Mouse (Mus musculus): ENCODE measurements around the gene Naaa. TPM values are rescaled to one million over a fixed set of nuclear protein-coding genes. Genes with fewer than 3 reads are reported as not detected.
A peak's percentile ranks its signal among the peaks of the same experiment; 100 is the strongest.

Gene Naaa
- polyA plus RNA-seq, 1 experiment from 2014 or later, result 6.1 TPM

- H3K27ac ChIP-seq (ENCODE audit: low read depth, low read length), result no peak overlapping the region
- DNase-seq (ENCODE audit: low spot score) (peak; percentile 79), ATAC-seq (ENCODE audit: insufficient read depth, low FRiP score, low TSS enrichment) (no peak)
- no peaks in the 10 kb centered on the region for H3K27me3 ChIP-seq (ENCODE audit: control insufficient read depth, insufficient read depth, low read length)
- H3K4me1 ChIP-seq (ENCODE audit: control insufficient read depth, insufficient read depth, low read length), result peaks cover 5% of the 10 kb centered on the region; the same call in 1 of the 2 replicates
- no peaks in the 10 kb centered on the region for H3K9me3 ChIP-seq (ENCODE audit: control insufficient read depth, low read length)
- no peak overlapping the region for H3K4me2 ChIP-seq (ENCODE audit: low read depth)
- H3K9ac ChIP-seq (ENCODE audit: low read length), result no peak overlapping the region
- H3K4me3 ChIP-seq (ENCODE audit: low read depth, low read length), result no peak overlapping the region
- 15% methylated on average over 13 of the region's 13 CpGs for WGBS
- H3K36me3 ChIP-seq (ENCODE audit: control insufficient read depth, insufficient read depth, low read length), result no peaks in the 10 kb centered on the region
These were observed 34.2 kb upstream of the Naaa start for GRCm38 (mm10) chr5:92312046-92312715.

- ATAC-seq (ENCODE audit: insufficient read depth, low FRiP score, low TSS enrichment) (peak; percentile 95), DNase-seq (ENCODE audit: low spot score) (peak; percentile 94)
- no peaks in the 10 kb centered on the region for H3K27me3 ChIP-seq (ENCODE audit: control insufficient read depth, insufficient read depth, low read length)
- H3K9ac ChIP-seq (ENCODE audit: low read length), result peak within 1 kb of the TSS; percentile 71
- H3K27ac ChIP-seq (ENCODE audit: low read depth, low read length), result no peak within 1 kb of the TSS
- H3K4me3 ChIP-seq (ENCODE audit: low read depth, low read length), result peak within 1 kb of the TSS; percentile 86
- H3K9me3 ChIP-seq (ENCODE audit: control insufficient read depth, low read length), result no peaks in the 10 kb centered on the region
- H3K36me3 ChIP-seq (ENCODE audit: control insufficient read depth, insufficient read depth, low read length), result 0 out of 2 replicates have a peak, but pooled peaks cover 2% of the 10 kb centered on the region
- peaks cover 5% of the 10 kb centered on the region; the same call in 1 of the 2 replicates for H3K4me1 ChIP-seq (ENCODE audit: control insufficient read depth, insufficient read depth, low read length)
- H3K4me2 ChIP-seq (ENCODE audit: low read depth), result peak within 1 kb of the TSS; percentile 74
- WGBS, result 2% methylated on average over 41 of the region's 41 CpGs
These were observed 31.9 kb upstream of the Naaa start, which contains the start of gene Sdad1 for GRCm38 (mm10) chr5:92309681-92310511. Gene Sdad1, minus strand, starts transcription at chr5:92310479.

- DNase-seq (ENCODE audit: low spot score) (no peak), ATAC-seq (ENCODE audit: insufficient read depth, low FRiP score, low TSS enrichment) (no peak)
- Histone ChIP-seq H3K9ac (ENCODE audit: low read length) (no peak overlapping the region), H3K27me3 (ENCODE audit: control insufficient read depth, insufficient read depth, low read length) (no peaks in the 10 kb centered on the region), H3K27ac (ENCODE audit: low read depth, low read length) (no peak overlapping the region), H3K9me3 (ENCODE audit: control insufficient read depth, low read length) (no peaks in the 10 kb centered on the region), H3K4me3 (ENCODE audit: low read depth, low read length) (no peak overlapping the region), H3K36me3 (ENCODE audit: control insufficient read depth, insufficient read depth, low read length) (peaks cover 22% of the 10 kb centered on the region), H3K4me2 (ENCODE audit: low read depth) (no peak overlapping the region), H3K4me1 (ENCODE audit: control insufficient read depth, insufficient read depth, low read length) (peaks cover 5% of the 10 kb centered on the region; the same call in 1 of the 2 replicates)
- WGBS, result 81% methylated on average over 3 of the region's 3 CpGs
These were observed 26.3 kb upstream of the Naaa start for GRCm38 (mm10) chr5:92304291-92304690.

- WGBS, result 93% methylated on average over 13 of the region's 13 CpGs
- no peak for ATAC-seq (ENCODE audit: insufficient read depth, low FRiP score, low TSS enrichment)
- H3K9ac ChIP-seq (ENCODE audit: low read length), result no peak overlapping the region
- H3K27ac ChIP-seq (ENCODE audit: low read depth, low read length), result no peak overlapping the region
- H3K4me3 ChIP-seq (ENCODE audit: low read depth, low read length), result no peak overlapping the region
- no peak overlapping the region for H3K4me2 ChIP-seq (ENCODE audit: low read depth)
- H3K9me3 ChIP-seq (ENCODE audit: control insufficient read depth, low read length), result no peaks in the 10 kb centered on the region
- peaks cover 22% of the 10 kb centered on the region for H3K36me3 ChIP-seq (ENCODE audit: control insufficient read depth, insufficient read depth, low read length)
- no peak for DNase-seq (ENCODE audit: low spot score)
- H3K27me3 ChIP-seq (ENCODE audit: control insufficient read depth, insufficient read depth, low read length), result no peaks in the 10 kb centered on the region
- no peaks in the 10 kb centered on the region for H3K4me1 ChIP-seq (ENCODE audit: control insufficient read depth, insufficient read depth, low read length)
These were observed 24.3 kb upstream of the Naaa start for GRCm38 (mm10) chr5:92302149-92302840.

- Histone ChIP-seq H3K4me2 (ENCODE audit: low read depth) (no peak overlapping the region), H3K9me3 (ENCODE audit: control insufficient read depth, low read length) (no peaks in the 10 kb centered on the region), H3K27ac (ENCODE audit: low read depth, low read length) (no peak overlapping the region), H3K36me3 (ENCODE audit: control insufficient read depth, insufficient read depth, low read length) (peaks cover 8% of the 10 kb centered on the region), H3K4me1 (ENCODE audit: control insufficient read depth, insufficient read depth, low read length) (no peaks in the 10 kb centered on the region), H3K4me3 (ENCODE audit: low read depth, low read length) (no peak overlapping the region), H3K9ac (ENCODE audit: low read length) (no peak overlapping the region), H3K27me3 (ENCODE audit: control insufficient read depth, insufficient read depth, low read length) (no peaks in the 10 kb centered on the region)
- 85% methylated on average over 2 of the region's 2 CpGs for WGBS
- ATAC-seq (ENCODE audit: insufficient read depth, low FRiP score, low TSS enrichment) (no peak), DNase-seq (ENCODE audit: low spot score) (no peak)
These were observed 16.6 kb upstream of the Naaa start for GRCm38 (mm10) chr5:92294525-92294924.

- H3K9ac ChIP-seq (ENCODE audit: low read length), result no peak overlapping the region
- DNase-seq (ENCODE audit: low spot score) (no peak), ATAC-seq (ENCODE audit: insufficient read depth, low FRiP score, low TSS enrichment) (no peak)
- no peaks in the 10 kb centered on the region for H3K27me3 ChIP-seq (ENCODE audit: control insufficient read depth, insufficient read depth, low read length)
- WGBS, result 92% methylated on average over 6 of the region's 6 CpGs
- H3K4me2 ChIP-seq (ENCODE audit: low read depth), result no peak overlapping the region
- peaks cover 10% of the 10 kb centered on the region for H3K36me3 ChIP-seq (ENCODE audit: control insufficient read depth, insufficient read depth, low read length)
- no peaks in the 10 kb centered on the region for H3K9me3 ChIP-seq (ENCODE audit: control insufficient read depth, low read length)
- no peak overlapping the region for H3K4me3 ChIP-seq (ENCODE audit: low read depth, low read length)
- H3K27ac ChIP-seq (ENCODE audit: low read depth, low read length), result no peak overlapping the region
- H3K4me1 ChIP-seq (ENCODE audit: control insufficient read depth, insufficient read depth, low read length), result no peaks in the 10 kb centered on the region
These were observed 13.9 kb upstream of the Naaa start for GRCm38 (mm10) chr5:92291652-92292414.

GRCm38 (mm10) chr5:92287840-92288239, 9.9 kb upstream of the Naaa start:
- Histone ChIP-seq H3K4me1 (ENCODE audit: control insufficient read depth, insufficient read depth, low read length) (no peaks in the 10 kb centered on the region), H3K9ac (ENCODE audit: low read length) (no peak overlapping the region), H3K36me3 (ENCODE audit: control insufficient read depth, insufficient read depth, low read length) (peaks cover 14% of the 10 kb centered on the region), H3K27me3 (ENCODE audit: control insufficient read depth, insufficient read depth, low read length) (no peaks in the 10 kb centered on the region), H3K27ac (ENCODE audit: low read depth, low read length) (no peak overlapping the region), H3K9me3 (ENCODE audit: control insufficient read depth, low read length) (no peaks in the 10 kb centered on the region), H3K4me3 (ENCODE audit: low read depth, low read length) (no peak overlapping the region), H3K4me2 (ENCODE audit: low read depth) (no peak overlapping the region)
- no peak for ATAC-seq (ENCODE audit: insufficient read depth, low FRiP score, low TSS enrichment)
- DNase-seq (ENCODE audit: low spot score), result no peak
- WGBS, result 94% methylated on average over 6 of the region's 6 CpGs

- ATAC-seq (ENCODE audit: insufficient read depth, low FRiP score, low TSS enrichment), result no peak
- Histone ChIP-seq H3K4me3 (ENCODE audit: low read depth, low read length) (no peak overlapping the region), H3K4me1 (ENCODE audit: control insufficient read depth, insufficient read depth, low read length) (no peaks in the 10 kb centered on the region), H3K27me3 (ENCODE audit: control insufficient read depth, insufficient read depth, low read length) (no peaks in the 10 kb centered on the region), H3K27ac (ENCODE audit: low read depth, low read length) (no peak overlapping the region), H3K4me2 (ENCODE audit: low read depth) (no peak overlapping the region), H3K9ac (ENCODE audit: low read length) (no peak overlapping the region), H3K9me3 (ENCODE audit: control insufficient read depth, low read length) (no peaks in the 10 kb centered on the region), H3K36me3 (ENCODE audit: control insufficient read depth, insufficient read depth, low read length) (peaks cover 8% of the 10 kb centered on the region)
- 73% methylated on average over 3 of the region's 3 CpGs for WGBS
- no peak for DNase-seq (ENCODE audit: low spot score)
These were observed 5.1 kb upstream of the Naaa start for GRCm38 (mm10) chr5:92283107-92283506.

Data from neural tube, embryonic 11.5 days (tissue).